ENCODE assay signal across 12 mouse cellular contexts in genomic region chr5:90742029-90742428, GRCm38 (mm10). TPM values are rescaled to one million over a fixed set of nuclear protein-coding genes. Genes with fewer than 3 reads are reported as not detected.
DNase-seq lines count a peak whose midpoint lies in the region; ATAC-seq and TF ChIP-seq lines count a peak whose summit lies in the region.
"Had no signal": no experiment of that assay in that cellular context is flagged by ENCODE, and none has a peak within 500 bp of the region (broad histone marks: within the 10 kb centered on the region; RNA-seq: fewer than 3 reads in every experiment).

No protein-coding gene starts in this region.

- TF ChIP-seq EP300 in liver, postnatal 0 days (IDR thresholded peaks at IDR 0.05; ENCODE audit: low read depth) = 0 out of 2 replicates have a peak, but pooled peaks have one; percentile 12

- no peak overlapping the region for H3K9ac ChIP-seq in liver, postnatal 0 days (replicated peaks)
- H3K9ac ChIP-seq: embryonic facial prominence, embryonic 12.5 days had no signal

- intact Hi-C loops in left cerebral cortex, adult 2 months (cut with DNase I) = no loop called here

- H3K4me3 ChIP-seq in liver, postnatal 0 days (ENCODE audit: low read depth, low read length) = no peak overlapping the region
- H3K4me3 ChIP-seq in left cerebral cortex, adult 2 months = no peak overlapping the region
- H3K4me3 ChIP-seq: embryonic facial prominence, embryonic 12.5 days had no signal

- DNase-seq in thymus, postnatal 0 days (ENCODE audit: low spot score) = peak; percentile 44
- DNase-seq in thymus, postnatal 25 days = no peak
- peak; percentile 23 for DNase-seq in liver, postnatal 0 days
- DNase-seq in retina, embryonic 14.5 days (ENCODE audit: low spot score) = no peak
- DNase-seq in left cerebral cortex, adult 2 months (ENCODE audit: extremely low spot score in 1 of 2, low spot score in 2 of 2) = no peak
- DNase-seq in frontal cortex, adult 2 months (ENCODE audit: extremely low spot score in 1 of 2, low spot score in 1 of 2) = no peak
- DNase-seq: heart, postnatal 10 days had no signal

- no peaks in the 10 kb centered on the region for H3K36me3 ChIP-seq in liver, postnatal 0 days (replicated peaks; ENCODE audit: insufficient read depth, low read length)
- H3K36me3 ChIP-seq: embryonic facial prominence, embryonic 12.5 days had no signal

- H3K9me3 ChIP-seq in liver, postnatal 0 days (ENCODE audit: low read length) = no peaks in the 10 kb centered on the region
- H3K9me3 ChIP-seq: embryonic facial prominence, embryonic 12.5 days had no signal

- H3K27ac ChIP-seq in liver, postnatal 0 days (ENCODE audit: low read depth) = no peak overlapping the region
- no peak overlapping the region for H3K27ac ChIP-seq in left cerebral cortex, adult 2 months
- H3K27ac ChIP-seq: embryonic facial prominence, embryonic 12.5 days had no signal

- no peak overlapping the region for H3K4me2 ChIP-seq in liver, postnatal 0 days (ENCODE audit: low read depth, low read length)
- H3K4me2 ChIP-seq: embryonic facial prominence, embryonic 12.5 days had no signal

- ATAC-seq in activated CD4-positive, CD25-positive, alpha-beta regulatory T cell, adult 4 months = peak; percentile 71
- peak; percentile 82 for ATAC-seq in liver, postnatal 0 days
- ATAC-seq: intestine, embryonic 16.5 days had no signal

- 28% methylated on average over 4 of the region's 4 CpGs for WGBS in liver, postnatal 0 days (ENCODE audit: insufficient replicate concordance)

- no peaks in the 10 kb centered on the region for H3K27me3 ChIP-seq in liver, postnatal 0 days (ENCODE audit: insufficient read depth, low read length)
- H3K27me3 ChIP-seq: embryonic facial prominence, embryonic 12.5 days had no signal

- no peaks in the 10 kb centered on the region; the same call in 1 of the 2 replicates for H3K4me1 ChIP-seq in liver, postnatal 0 days (ENCODE audit: insufficient read depth)
- H3K4me1 ChIP-seq: embryonic facial prominence, embryonic 12.5 days had no signal

- no peak for TF ChIP-seq CTCF in liver, postnatal 0 days (IDR thresholded peaks at IDR 0.05; ENCODE audit: low read depth)
- TF ChIP-seq CTCF in left cerebral cortex, adult 2 months (IDR thresholded peaks at IDR 0.05) = no peak

RNA-seq across cellular contexts. Expression of gene Cxcl5, which starts 17.1 kb away (rescaled TPM):
- polyA plus RNA-seq in thymus, postnatal 0 days (2015; fragmentation: Nextera tagmentation; extraction: Ambion mirVana) = 0.66 and 0.67 TPM in 2 replicates
- polyA plus RNA-seq in activated CD4-positive, CD25-positive, alpha-beta regulatory T cell, adult 4 months (2017; shearing (Covaris generic)) = not detected
- polyA plus RNA-seq in liver, postnatal 0 days (2015; fragmentation: Nextera tagmentation; extraction: Ambion mirVana) = 1.7 and 1.9 TPM in 2 replicates
- total RNA-seq in left cerebral cortex, adult 2 months (2021) = under 1 TPM in 1 of 2 experiments, not detected in 1; 0.35 TPM
- 1.5 and 1.6 TPM in 2 replicates for polyA plus RNA-seq in frontal cortex, adult 2 months (2012; rRNA removed)
- total RNA-seq: heart, postnatal 10 days had no signal

RNA-seq across cellular contexts. Expression of gene Ppbp, which starts 26.3 kb away (rescaled TPM):
- polyA plus RNA-seq in thymus, postnatal 0 days (2015; fragmentation: Nextera tagmentation; extraction: Ambion mirVana) = 1.3 and 3.5 TPM in 2 replicates
- not detected for polyA plus RNA-seq in activated CD4-positive, CD25-positive, alpha-beta regulatory T cell, adult 4 months (2017; shearing (Covaris generic))
- polyA plus RNA-seq in liver, postnatal 0 days (2015; fragmentation: Nextera tagmentation; extraction: Ambion mirVana) = 257 and 263 TPM in 2 replicates
- under 1 TPM; 0.44 to 0.66 TPM for total RNA-seq in left cerebral cortex, adult 2 months (2021)
- 0.13 and 0.22 TPM in 2 replicates for polyA plus RNA-seq in frontal cortex, adult 2 months (2012; rRNA removed)
- total RNA-seq: layer of hippocampus, postnatal 25 days had no signal

RNA-seq across cellular contexts. Expression of gene Pf4, which starts 30.2 kb away (rescaled TPM):
- 84.2 and 88.9 TPM in 2 replicates for polyA plus RNA-seq in thymus, postnatal 0 days (2015; fragmentation: Nextera tagmentation; extraction: Ambion mirVana)
- polyA plus RNA-seq in activated CD4-positive, CD25-positive, alpha-beta regulatory T cell, adult 4 months (2017; shearing (Covaris generic)) = not detected
- polyA plus RNA-seq in liver, postnatal 0 days (2015; fragmentation: Nextera tagmentation; extraction: Ambion mirVana) = 704 and 712 TPM in 2 replicates
- 1 to 10 TPM; 3.5 to 3.8 TPM for total RNA-seq in left cerebral cortex, adult 2 months (2021)
- polyA plus RNA-seq in frontal cortex, adult 2 months (2012; rRNA removed) = 5.0 and 5.2 TPM in 2 replicates

RNA-seq across cellular contexts. Expression of gene Cxcl3, which starts 43.9 kb away (rescaled TPM):
- polyA plus RNA-seq in thymus, postnatal 0 days (2015; fragmentation: Nextera tagmentation; extraction: Ambion mirVana) = 0.94 and 1.3 TPM in 2 replicates
- not detected for polyA plus RNA-seq in activated CD4-positive, CD25-positive, alpha-beta regulatory T cell, adult 4 months (2017; shearing (Covaris generic))
- not detected in 2 replicates for polyA plus RNA-seq in liver, postnatal 0 days (2015; fragmentation: Nextera tagmentation; extraction: Ambion mirVana)
- total RNA-seq in left cerebral cortex, adult 2 months (2021) = not detected
- not detected in 2 replicates for polyA plus RNA-seq in frontal cortex, adult 2 months (2012; rRNA removed)
- total RNA-seq: heart, postnatal 10 days; layer of hippocampus, postnatal 25 days had no signal
- polyA plus RNA-seq: intestine, embryonic 16.5 days; neural tube, embryonic 11.5 days had no signal

RNA-seq across cellular contexts. Expression of gene Cxcl15, which starts 52.3 kb away (rescaled TPM):
- 0.12 and 0.22 TPM in 2 replicates for polyA plus RNA-seq in thymus, postnatal 0 days (2015; fragmentation: Nextera tagmentation; extraction: Ambion mirVana)
- not detected for polyA plus RNA-seq in activated CD4-positive, CD25-positive, alpha-beta regulatory T cell, adult 4 months (2017; shearing (Covaris generic))
- polyA plus RNA-seq in liver, postnatal 0 days (2015; fragmentation: Nextera tagmentation; extraction: Ambion mirVana) = 0.08 TPM in 1 of 2 replicates, not detected in the other
- not detected for total RNA-seq in left cerebral cortex, adult 2 months (2021)
- not detected in 2 replicates for polyA plus RNA-seq in frontal cortex, adult 2 months (2012; rRNA removed)
- total RNA-seq: heart, postnatal 10 days; layer of hippocampus, postnatal 25 days had no signal

Comparison
In these comparisons a context has a peak if more than half of its experiments do, and no peak if none do; other contexts are left out.
1. DNase-seq: peak in thymus, postnatal 0 days (single experiment) and liver, postnatal 0 days (single experiment); none in thymus, postnatal 25 days (single experiment), retina, embryonic 14.5 days (single experiment), left cerebral cortex, adult 2 months (0 of 2) and frontal cortex, adult 2 months (0 of 2).
2. RNA of gene Ppbp, which starts 26.3 kb away (polyA plus RNA-seq): 257 to 263 TPM in liver, postnatal 0 days; 1.3 to 3.5 TPM in thymus, postnatal 0 days, 0.13 to 0.22 TPM in frontal cortex, adult 2 months and not detected in activated CD4-positive, CD25-positive, alpha-beta regulatory T cell, adult 4 months; every median in the first group is over 10 times any median in the second.
3. RNA of gene Pf4, which starts 30.2 kb away (polyA plus RNA-seq): 704 to 712 TPM in liver, postnatal 0 days and 84.2 to 88.9 TPM in thymus, postnatal 0 days; 5.0 to 5.2 TPM in frontal cortex, adult 2 months and not detected in activated CD4-positive, CD25-positive, alpha-beta regulatory T cell, adult 4 months; every median in the first group is over 10 times any median in the second.